Mouse (Mus musculus) embryonic facial prominence, embryonic 11.5 days (tissue): Measurements from ENCODE around the gene Mogat2. TPM values are rescaled to one million over a fixed set of nuclear protein-coding genes. Genes with fewer than 3 reads are reported as not detected.

Experiments used
- ATAC-seq: fragments of 200-750 bp; cut with Nextera tagmentation; replicated peaks from 2 replicates; pipeline ENCODE4 v1.8.0; 2017; ENCODE audit warnings: low read depth; ENCODE audit not compliant: insufficient number of reproducible peaks, low FRiP score, low TSS enrichment
- DNase-seq: peaks from one replicate; pipeline ENCODE4 v3.0.0-alpha.2; 2015; ENCODE audit warnings: low spot score
- H3K27ac ChIP-seq: fragments of 300-500 bp; sonication (generic); replicated peaks from 2 replicates; pipeline ENCODE4 v1.5.1; 2014; ENCODE audit warnings: mild to moderate bottlenecking, low read depth, low read length, control low read depth
- H3K27me3 ChIP-seq: fragments of 300-500 bp; sonication (generic); 2 replicates; pipeline ENCODE4 v1.6.1; 2014; ENCODE audit warnings: mild to moderate bottlenecking, low read length, moderate library complexity, mixed read lengths; ENCODE audit not compliant: control insufficient read depth, insufficient read depth
- H3K36me3 ChIP-seq: fragments of 300-500 bp; sonication (generic); replicated peaks from 2 replicates; pipeline ENCODE4 v1.6.1; 2014; ENCODE audit warnings: low read depth, mild to moderate bottlenecking, low read length, moderate library complexity, mixed read lengths; ENCODE audit not compliant: control insufficient read depth, insufficient read depth
- H3K4me1 ChIP-seq: fragments of 300-500 bp; sonication (generic); 2 replicates; pipeline ENCODE4 v1.6.1; 2014; ENCODE audit warnings: low read length, mixed read lengths; ENCODE audit not compliant: control insufficient read depth, insufficient read depth
- H3K4me2 ChIP-seq: fragments of 300-500 bp; sonication (generic); 2 replicates; pipeline ENCODE4 v1.6.1; 2014; ENCODE audit warnings: low read depth, mild to moderate bottlenecking, control low read depth, low read length, moderate library complexity
- H3K4me3 ChIP-seq: fragments of 300-500 bp; sonication (generic); 2 replicates; pipeline ENCODE4 v1.5.1; 2014; ENCODE audit warnings: low read depth, low read length, control low read depth
- H3K9ac ChIP-seq: fragments of 300-500 bp; sonication (generic); replicated peaks from 2 replicates; pipeline ENCODE4 v1.6.1; 2014; ENCODE audit warnings: mild to moderate bottlenecking, control low read depth, low read length
- H3K9me3 ChIP-seq: fragments of 300-500 bp; sonication (generic); replicated peaks from 2 replicates; pipeline ENCODE4 v1.6.1; 2016; ENCODE audit warnings: mild to moderate bottlenecking, low read length, inconsistent platforms, mixed read lengths; ENCODE audit not compliant: control insufficient read depth
- WGBS: fragments of 180-500 bp; shearing (Covaris S2); extraction: QIAGEN DNeasy Blood & Tissue Kit; methylation state at CpG from one replicate; pipeline ENCODE4 v1.1.7; 2014; 5-methylcytosine and 5-hydroxymethylcytosine counted together
- polyA plus RNA-seq: library from polyadenylated mRNA; unstranded; fragments of >200 nt; fragmentation: Nextera tagmentation; extraction: Ambion mirVana; gene quantifications from 2 replicates; pipeline ENCODE4 v1.2.1, GENCODE M21; 2014

Gene Mogat2
- polyA plus RNA-seq, 1 experiment from 2014 or later: 12.5 TPM

- 0 out of 2 replicates have a peak, but pooled peaks cover 3% of the 10 kb centered on the region for H3K27me3 ChIP-seq
- no peaks in the 10 kb centered on the region for H3K4me1 ChIP-seq
- H3K4me2 ChIP-seq: peak overlapping the region; percentile 57
- H3K9ac ChIP-seq: no peak overlapping the region
- no peak overlapping the region for H3K27ac ChIP-seq
- H3K4me3 ChIP-seq: no peak overlapping the region
- ATAC-seq (peak; percentile 53; the same call in 1 of the 2 replicates), DNase-seq (peak; percentile 94)
- H3K9me3 ChIP-seq: no peaks in the 10 kb centered on the region
- H3K36me3 ChIP-seq: no peaks in the 10 kb centered on the region
- WGBS: 4% methylated on average over 10 of the region's 10 CpGs
Measured at GRCm38 (mm10) chr7:99249582-99249911, 11.1 kb upstream of the Mogat2 start.

GRCm38 (mm10) chr7:99248906-99249581 lies 10.6 kb upstream of the Mogat2 start:
- no peak for ATAC-seq
- under 1% methylated on average over 39 of the region's 44 CpGs for WGBS
- no peak for DNase-seq
- Histone ChIP-seq H3K27me3 (0 out of 2 replicates have a peak, but pooled peaks cover 3% of the 10 kb centered on the region), H3K4me1 (no peaks in the 10 kb centered on the region), H3K36me3 (no peaks in the 10 kb centered on the region), H3K9me3 (no peaks in the 10 kb centered on the region), H3K9ac (peak overlapping the region; percentile 53), H3K4me2 (peak overlapping the region; percentile 57), H3K27ac (no peak overlapping the region), H3K4me3 (peak overlapping the region; percentile 36)

- H3K27ac ChIP-seq: no peak overlapping the region
- peak; percentile 60 for DNase-seq
- no peak for ATAC-seq
- no peaks in the 10 kb centered on the region for H3K4me1 ChIP-seq
- H3K27me3 ChIP-seq: 0 out of 2 replicates have a peak, but pooled peaks cover 3% of the 10 kb centered on the region
- WGBS: 27% methylated on average over 5 of the region's 5 CpGs
- H3K36me3 ChIP-seq: no peaks in the 10 kb centered on the region
- no peak overlapping the region for H3K4me3 ChIP-seq
- H3K4me2 ChIP-seq: no peak overlapping the region
- H3K9ac ChIP-seq: no peak overlapping the region
- no peaks in the 10 kb centered on the region for H3K9me3 ChIP-seq
Measured at GRCm38 (mm10) chr7:99248157-99248742, 9.8 kb upstream of the Mogat2 start.

GRCm38 (mm10) chr7:99242097-99242496 lies 3.7 kb upstream of the Mogat2 start:
- H3K27ac ChIP-seq: no peak overlapping the region
- ATAC-seq: no peak
- H3K9ac ChIP-seq: no peak overlapping the region
- H3K9me3 ChIP-seq: no peaks in the 10 kb centered on the region
- peaks cover 2% of the 10 kb centered on the region; the same call in 1 of the 2 replicates for H3K4me1 ChIP-seq
- no peak overlapping the region for H3K4me2 ChIP-seq
- no peak overlapping the region for H3K4me3 ChIP-seq
- DNase-seq: no peak
- WGBS: 94% methylated on average over 11 of the region's 11 CpGs
- no peaks in the 10 kb centered on the region for H3K27me3 ChIP-seq
- no peaks in the 10 kb centered on the region for H3K36me3 ChIP-seq

GRCm38 (mm10) chr7:99236888-99237660 lies 1.3 kb downstream of the Mogat2 start:
- no peak overlapping the region for H3K27ac ChIP-seq
- 15% methylated on average over 8 of the region's 8 CpGs for WGBS
- H3K4me2 ChIP-seq: no peak overlapping the region; the same call in none of the 2 replicates
- no peak overlapping the region for H3K4me3 ChIP-seq
- no peak overlapping the region for H3K9ac ChIP-seq
- H3K36me3 ChIP-seq: no peaks in the 10 kb centered on the region
- H3K9me3 ChIP-seq: no peaks in the 10 kb centered on the region
- peaks cover 2% of the 10 kb centered on the region; the same call in 1 of the 2 replicates for H3K4me1 ChIP-seq
- H3K27me3 ChIP-seq: no peaks in the 10 kb centered on the region
- ATAC-seq: no peak
- peak; percentile 57 for DNase-seq

GRCm38 (mm10) chr7:99235657-99236056 lies 2.8 kb downstream of the Mogat2 start:
- no peaks in the 10 kb centered on the region for H3K36me3 ChIP-seq
- 40% methylated on average over 2 of the region's 2 CpGs for WGBS
- 0 out of 2 replicates have a peak overlapping the region, but pooled peaks have one; percentile 28 for H3K27ac ChIP-seq
- no peaks in the 10 kb centered on the region for H3K27me3 ChIP-seq
- H3K4me2 ChIP-seq: no peak overlapping the region
- peak; percentile 86 for DNase-seq
- H3K4me1 ChIP-seq: peaks cover 2% of the 10 kb centered on the region; the same call in 1 of the 2 replicates
- H3K9ac ChIP-seq: no peak overlapping the region
- H3K4me3 ChIP-seq: no peak overlapping the region
- no peaks in the 10 kb centered on the region for H3K9me3 ChIP-seq
- no peak for ATAC-seq

- H3K9me3 ChIP-seq: no peaks in the 10 kb centered on the region
- H3K4me1 ChIP-seq: peaks cover 2% of the 10 kb centered on the region; the same call in 1 of the 2 replicates
- WGBS: 37% methylated on average over 2 of the region's 2 CpGs
- no peak overlapping the region for H3K27ac ChIP-seq
- no peak overlapping the region for H3K4me2 ChIP-seq
- H3K4me3 ChIP-seq: no peak overlapping the region
- H3K9ac ChIP-seq: no peak overlapping the region
- no peaks in the 10 kb centered on the region for H3K27me3 ChIP-seq
- DNase-seq: no peak
- no peak for ATAC-seq
- no peaks in the 10 kb centered on the region for H3K36me3 ChIP-seq
Measured at GRCm38 (mm10) chr7:99234916-99235315, 3.5 kb downstream of the Mogat2 start.
